Mouse (Mus musculus) liver, embryonic 15.5 days (tissue): ENCODE results near the gene Suds3. TPM values are rescaled to one million over a fixed set of nuclear protein-coding genes. Genes with fewer than 3 reads are reported as not detected.

Source experiments
- ATAC-seq: fragments of 200-750 bp; cut with Nextera tagmentation; 2 replicates; pipeline ENCODE4 v1.8.0; 2017; ENCODE audit warnings: moderate number of reproducible peaks, mild to moderate bottlenecking, moderate library complexity; ENCODE audit not compliant: insufficient read depth
- H3K27ac ChIP-seq: fragments of 300-500 bp; sonication (generic); replicated peaks from 2 replicates; pipeline ENCODE4 v1.5.1; 2015; ENCODE audit warnings: mild to moderate bottlenecking, inconsistent platforms
- H3K27me3 ChIP-seq: fragments of 300-500 bp; sonication (generic); 2 replicates; pipeline ENCODE4 v1.6.1; 2015; ENCODE audit warnings: mild to moderate bottlenecking, inconsistent platforms
- H3K36me3 ChIP-seq: fragments of 300-500 bp; sonication (generic); replicated peaks from 2 replicates; pipeline ENCODE4 v1.6.1; 2015; ENCODE audit warnings: moderate library complexity, mild to moderate bottlenecking, inconsistent platforms
- H3K4me1 ChIP-seq: fragments of 300-500 bp; sonication (generic); replicated peaks from 2 replicates; pipeline ENCODE4 v1.6.1; 2015; ENCODE audit warnings: inconsistent platforms
- H3K4me2 ChIP-seq: fragments of 300-500 bp; sonication (generic); 2 replicates; pipeline ENCODE4 v1.6.1; 2015; ENCODE audit warnings: moderate library complexity, mild to moderate bottlenecking, inconsistent platforms
- H3K4me3 ChIP-seq: fragments of 300-500 bp; sonication (generic); replicated peaks from 2 replicates; pipeline ENCODE4 v1.5.1; 2015; ENCODE audit warnings: mild to moderate bottlenecking, inconsistent platforms
- H3K9ac ChIP-seq: fragments of 300-500 bp; sonication (generic); 2 replicates; pipeline ENCODE4 v1.6.1; 2015; ENCODE audit warnings: moderate library complexity, mild to moderate bottlenecking, inconsistent platforms
- H3K9me3 ChIP-seq: fragments of 300-500 bp; sonication (generic); replicated peaks from 2 replicates; pipeline ENCODE4 v1.6.1; 2016; ENCODE audit warnings: inconsistent platforms
- WGBS: fragments of 180-500 bp; shearing (Covaris S2); methylation state at CpG from one replicate; pipeline ENCODE4 v1.1.7; 2015; ENCODE audit warnings: mixed read lengths; ENCODE audit not compliant: insufficient replicate concordance; 5-methylcytosine and 5-hydroxymethylcytosine counted together
- polyA plus RNA-seq: library from polyadenylated mRNA; unstranded; fragments of >200 nt; fragmentation: Nextera tagmentation; extraction: Ambion mirVana; gene quantifications from 2 replicates; pipeline ENCODE4 v1.2.1, GENCODE M21; 2015

The Suds3 gene
- polyA plus RNA-seq, 1 experiment from 2014 or later, result 30.7 TPM

DNA sequence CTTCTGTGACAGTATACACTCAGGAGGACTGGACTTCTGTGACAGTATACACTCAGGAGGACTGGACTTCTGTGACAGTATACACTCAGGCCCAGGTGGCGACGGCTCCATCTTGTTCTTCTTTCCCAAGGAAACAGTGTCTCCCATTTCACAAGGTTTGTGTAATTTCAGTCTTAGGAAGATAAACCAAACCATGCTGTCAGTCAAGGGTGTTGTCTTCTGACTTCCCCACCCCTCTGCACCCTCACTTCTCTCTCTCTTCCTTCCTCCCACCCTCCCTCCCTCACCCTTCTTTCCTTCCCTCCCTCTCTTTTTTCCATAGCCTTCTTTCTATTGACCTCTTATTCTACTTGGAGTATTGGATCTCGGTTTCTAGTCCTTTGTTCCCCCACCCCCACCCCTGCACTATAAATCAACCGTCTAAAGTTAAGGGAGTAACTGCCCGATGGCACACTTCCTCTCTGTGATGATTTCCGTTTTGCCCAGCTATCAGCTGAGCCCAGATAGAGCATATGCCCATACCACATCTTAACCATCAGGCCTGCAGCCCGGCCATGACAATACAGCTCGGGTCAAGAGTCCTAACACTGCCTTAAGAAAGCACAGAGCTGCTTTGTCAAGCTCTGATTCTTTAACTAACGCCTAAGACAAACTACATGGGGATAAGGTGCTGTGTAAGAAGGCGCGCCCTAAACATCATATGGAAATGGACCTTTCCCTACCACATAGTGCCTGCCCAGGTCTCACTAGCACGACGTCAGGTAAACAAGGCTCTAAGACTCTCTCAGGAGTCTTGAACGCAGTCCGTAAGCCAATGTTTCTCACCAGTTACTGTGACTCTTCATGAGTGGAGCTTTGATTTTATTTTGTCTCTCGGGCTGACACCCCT lies 33.4 kb upstream of the Suds3 start:
- peaks cover 58% of the 10 kb centered on the region for H3K4me1 ChIP-seq
- H3K4me2 ChIP-seq, result no peak overlapping the region; the same call in none of the 2 replicates
- H3K4me3 ChIP-seq, result no peak overlapping the region
- H3K9me3 ChIP-seq, result peaks cover 6% of the 10 kb centered on the region; the same call in 1 of the 2 replicates
- peak overlapping the region; percentile 22; the same call in 1 of the 2 replicates for H3K27ac ChIP-seq
- no peaks in the 10 kb centered on the region for H3K27me3 ChIP-seq
- ATAC-seq, result peak; percentile 43; the same call in 1 of the 2 replicates
- 22% methylated on average over 16 of the region's 16 CpGs for WGBS
- H3K36me3 ChIP-seq, result peaks cover 76% of the 10 kb centered on the region
- H3K9ac ChIP-seq, result no peak overlapping the region

DNA sequence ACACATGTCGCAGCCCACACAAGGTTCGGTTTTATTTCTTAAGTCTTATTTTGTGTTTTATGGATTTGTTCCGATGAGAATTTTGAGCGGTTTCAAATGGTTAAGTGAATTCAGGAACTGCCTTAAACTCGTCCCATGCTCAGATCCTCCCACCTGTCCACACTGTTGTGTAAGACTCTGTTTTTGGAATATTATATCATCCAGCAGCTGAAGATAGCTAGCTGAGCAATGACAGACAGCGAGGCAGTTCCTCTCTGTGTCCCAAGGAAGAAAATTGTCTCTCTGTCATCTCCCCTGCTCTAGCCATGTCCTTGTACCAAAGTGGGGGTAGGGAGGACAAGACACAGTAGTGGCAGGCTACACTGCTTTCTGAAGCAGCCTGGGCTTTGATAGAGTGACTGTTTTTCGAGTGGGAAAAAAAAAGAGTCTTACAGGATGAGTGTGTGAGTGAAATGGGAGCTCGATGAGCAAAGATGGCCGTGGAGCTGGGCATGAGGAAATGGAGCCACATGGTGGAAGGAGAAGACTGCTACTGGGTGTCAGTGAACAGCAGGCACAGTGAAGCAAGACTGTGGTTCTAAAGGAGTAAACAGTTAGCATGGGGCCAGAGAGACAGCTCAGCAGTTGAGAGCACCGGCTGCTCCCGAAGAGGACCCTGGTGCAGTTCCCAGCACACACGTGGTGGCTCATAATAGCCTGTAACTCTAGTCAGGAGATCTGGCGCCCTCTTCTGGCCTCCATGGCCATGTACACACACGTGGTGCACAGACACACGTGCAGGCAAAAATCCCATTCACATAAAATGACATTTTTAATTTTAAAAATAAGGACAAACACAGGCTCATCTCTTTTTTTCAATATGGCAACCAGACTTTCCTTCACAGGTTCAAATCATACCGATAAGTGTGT lies 31.5 kb upstream of the Suds3 start:
- WGBS, result 87% methylated on average over 16 of the region's 16 CpGs
- Histone ChIP-seq H3K4me2 (no peak overlapping the region), H3K4me1 (peaks cover 66% of the 10 kb centered on the region), H3K4me3 (no peak overlapping the region), H3K9ac (no peak overlapping the region), H3K36me3 (peaks cover 70% of the 10 kb centered on the region), H3K27me3 (no peaks in the 10 kb centered on the region), H3K27ac (no peak overlapping the region), H3K9me3 (peaks cover 6% of the 10 kb centered on the region; the same call in 1 of the 2 replicates)
- no peak for ATAC-seq

DNA sequence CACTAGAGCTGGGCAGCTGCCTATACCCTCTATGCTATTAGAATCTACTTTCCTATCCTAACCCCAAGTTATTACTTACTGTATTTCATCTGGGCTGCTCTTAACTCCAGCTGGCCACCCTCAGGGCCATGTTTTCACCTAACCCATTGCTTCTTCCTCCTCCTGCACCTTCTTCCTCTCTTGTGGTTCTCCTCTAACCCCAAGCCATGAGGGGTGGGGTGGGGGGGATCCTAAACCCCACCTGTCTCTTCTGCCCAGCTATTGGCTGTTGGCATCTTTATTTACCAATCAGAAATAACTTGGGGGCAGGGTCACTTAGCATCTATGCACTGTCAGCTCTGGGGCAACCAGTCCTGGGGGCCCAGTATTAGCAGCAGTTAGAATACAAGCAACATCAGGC lies 30.3 kb upstream of the Suds3 start:
- H3K4me1 ChIP-seq, result peaks cover 77% of the 10 kb centered on the region

DNA sequence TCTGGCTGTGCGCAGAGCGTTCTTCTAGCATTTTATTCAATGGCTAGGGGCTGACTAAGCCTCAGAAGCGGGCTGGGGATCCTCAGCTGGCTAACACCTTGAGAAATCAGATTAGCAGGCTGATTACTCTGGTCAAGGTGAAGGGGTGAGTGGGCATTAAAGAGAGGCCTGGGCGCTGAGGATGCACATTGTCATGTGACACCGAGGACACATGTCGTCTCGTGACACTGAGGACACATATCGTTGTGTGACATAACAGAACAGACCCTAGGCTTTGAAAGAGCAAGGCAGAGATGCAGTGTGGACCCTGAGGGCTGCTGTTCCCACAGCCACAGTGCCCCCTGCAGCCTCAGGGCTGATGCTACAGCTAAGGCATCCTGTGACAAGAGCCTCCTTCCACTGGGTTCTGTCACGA lies 27.8 kb upstream of the Suds3 start:
- peaks cover 84% of the 10 kb centered on the region for H3K4me1 ChIP-seq
- WGBS, result 42% methylated on average over 9 of the region's 9 CpGs

More for the DNA sequence above, 30.3 kb upstream of the Suds3 start:
- Histone ChIP-seq H3K9ac (no peak overlapping the region), H3K27ac (no peak overlapping the region), H3K27me3 (no peaks in the 10 kb centered on the region), H3K9me3 (peaks cover 6% of the 10 kb centered on the region; the same call in 1 of the 2 replicates), H3K4me2 (no peak overlapping the region), H3K4me3 (no peak overlapping the region), H3K36me3 (peaks cover 60% of the 10 kb centered on the region)
- no peak for ATAC-seq

DNA sequence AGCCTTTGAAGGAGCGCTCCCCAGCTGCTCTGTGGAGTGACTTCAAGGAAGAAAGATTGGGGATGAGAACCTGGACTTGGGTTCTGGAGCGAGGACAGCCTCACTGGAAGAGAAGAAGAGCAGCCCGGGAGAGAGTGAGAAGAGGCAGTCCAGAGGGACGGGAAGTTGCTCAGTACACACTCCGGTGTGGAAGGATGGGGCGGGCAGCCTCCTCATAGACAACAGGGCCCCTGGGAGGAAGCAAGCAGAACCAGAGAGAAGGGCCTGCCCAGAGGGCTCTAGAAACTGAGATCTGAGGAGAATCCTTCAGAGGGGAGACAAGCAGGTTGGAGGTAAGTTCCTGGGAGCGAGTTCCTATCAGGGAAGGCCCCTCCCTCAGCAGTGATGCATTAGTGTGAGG lies 24.5 kb upstream of the Suds3 start:
- 45% methylated on average over 7 of the region's 7 CpGs for WGBS

More for the DNA sequence above, 27.8 kb upstream of the Suds3 start:
- no peak overlapping the region for H3K9ac ChIP-seq
- no peaks in the 10 kb centered on the region for H3K27me3 ChIP-seq
- no peak overlapping the region for H3K4me2 ChIP-seq
- no peak overlapping the region for H3K4me3 ChIP-seq
- peaks cover 49% of the 10 kb centered on the region for H3K36me3 ChIP-seq
- peaks cover 6% of the 10 kb centered on the region; the same call in 1 of the 2 replicates for H3K9me3 ChIP-seq
- ATAC-seq, result peak; percentile 45
- 0 out of 2 replicates have a peak overlapping the region, but pooled peaks have one; percentile 66 for H3K27ac ChIP-seq

DNA sequence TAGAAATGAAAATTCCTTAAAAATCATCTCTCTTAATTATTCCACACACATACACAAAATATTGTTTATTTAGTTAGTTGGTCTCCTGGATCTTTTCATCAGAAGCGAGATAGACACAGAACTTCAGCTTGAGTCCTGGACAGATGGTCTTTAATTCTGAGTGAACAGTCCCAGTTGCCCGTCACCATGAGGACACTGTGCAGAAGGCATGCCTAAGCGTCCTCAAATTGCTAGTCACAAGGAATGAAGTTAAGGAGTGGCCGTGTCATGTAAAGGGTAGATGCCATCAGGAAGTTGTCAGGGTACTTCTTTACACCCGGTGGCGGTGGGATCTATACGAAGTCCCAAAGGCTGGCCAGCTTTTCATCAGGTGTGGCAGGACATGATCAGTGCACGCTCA lies 23.9 kb upstream of the Suds3 start:
- Histone ChIP-seq H3K27ac (peak overlapping the region; percentile 94), H3K36me3 (peaks cover 23% of the 10 kb centered on the region), H3K9me3 (no peaks in the 10 kb centered on the region), H3K4me2 (peak overlapping the region; percentile 44), H3K4me3 (no peak overlapping the region), H3K27me3 (no peaks in the 10 kb centered on the region), H3K9ac (0 out of 2 replicates have a peak overlapping the region, but pooled peaks have one; percentile 9), H3K4me1 (peaks cover 96% of the 10 kb centered on the region)
- no peak for ATAC-seq
- WGBS, result 53% methylated on average over 8 of the region's 8 CpGs

More for the DNA sequence above, 24.5 kb upstream of the Suds3 start:
- no peak overlapping the region for H3K4me3 ChIP-seq
- H3K36me3 ChIP-seq, result peaks cover 28% of the 10 kb centered on the region
- peaks cover 95% of the 10 kb centered on the region for H3K4me1 ChIP-seq
- ATAC-seq, result no peak
- 0 out of 2 replicates have a peak overlapping the region, but pooled peaks have one; percentile 9 for H3K9ac ChIP-seq
- peak overlapping the region; percentile 44 for H3K4me2 ChIP-seq
- no peaks in the 10 kb centered on the region for H3K27me3 ChIP-seq
- peak overlapping the region; percentile 94 for H3K27ac ChIP-seq
- H3K9me3 ChIP-seq, result no peaks in the 10 kb centered on the region

DNA sequence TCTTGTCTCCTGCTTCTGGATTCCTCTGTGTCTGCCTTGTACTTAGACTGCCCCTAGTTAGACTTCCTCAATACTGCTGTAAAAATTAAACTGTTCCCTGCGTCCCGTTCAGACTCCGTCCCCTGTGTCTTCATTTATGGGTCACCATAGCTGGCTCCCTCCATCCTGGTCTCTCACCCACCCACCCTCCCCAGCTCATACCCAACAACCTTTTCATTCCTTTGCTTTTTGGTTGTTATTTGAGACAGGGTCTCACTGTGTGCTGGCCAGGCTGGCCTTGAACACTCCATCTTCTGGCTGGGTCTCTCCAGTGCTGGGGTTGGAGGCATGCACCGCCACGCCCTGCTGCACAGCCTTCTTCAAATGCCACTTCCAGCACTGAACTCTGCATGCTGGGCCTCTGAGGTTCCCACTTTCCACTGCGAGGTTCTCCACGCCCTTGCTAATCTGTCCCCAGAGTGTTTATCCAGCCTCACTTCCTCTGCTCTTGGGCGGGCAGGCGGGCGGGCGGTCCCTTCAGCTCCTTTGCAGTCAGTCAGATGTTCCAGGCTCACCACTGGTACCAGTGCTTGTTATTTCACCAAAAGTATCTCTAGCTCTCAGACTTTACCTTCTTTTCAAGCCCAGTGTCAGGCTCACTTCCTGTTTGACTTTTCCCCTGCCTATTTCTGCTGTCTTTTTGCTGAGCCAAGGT lies 22.5 kb upstream of the Suds3 start:
- ATAC-seq, result peak; percentile 82
- Histone ChIP-seq H3K9me3 (no peaks in the 10 kb centered on the region), H3K36me3 (peaks cover 13% of the 10 kb centered on the region), H3K4me2 (peak overlapping the region; percentile 75), H3K4me3 (peak overlapping the region; percentile 61), H3K9ac (peak overlapping the region; percentile 59), H3K27ac (peak overlapping the region; percentile 94), H3K27me3 (no peaks in the 10 kb centered on the region), H3K4me1 (peaks cover 96% of the 10 kb centered on the region)
- 16% methylated on average over 11 of the region's 11 CpGs for WGBS

DNA sequence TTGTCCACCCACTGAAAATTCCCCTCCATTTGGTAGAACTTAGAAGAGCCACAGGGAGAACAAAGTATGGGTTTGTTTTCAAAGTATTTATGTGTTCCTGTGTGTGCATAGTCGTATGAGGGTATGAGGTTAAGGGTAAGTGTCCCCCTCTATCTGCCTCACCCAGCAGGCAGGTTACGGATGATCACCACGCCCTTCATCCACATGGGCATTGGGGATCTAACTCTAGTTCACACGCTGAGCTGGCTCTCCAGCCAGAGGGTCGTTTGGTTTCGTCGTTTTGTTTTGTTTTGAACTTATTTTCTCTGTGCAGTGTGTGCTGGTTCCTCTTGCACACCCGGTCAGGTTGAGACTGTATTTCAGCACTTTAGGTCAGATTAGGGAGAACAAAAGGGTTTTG lies 21.7 kb upstream of the Suds3 start:
- Histone ChIP-seq H3K9ac (peak overlapping the region; percentile 59), H3K9me3 (no peaks in the 10 kb centered on the region), H3K27ac (peak overlapping the region; percentile 94), H3K4me2 (peak overlapping the region; percentile 75), H3K27me3 (no peaks in the 10 kb centered on the region), H3K4me1 (peaks cover 98% of the 10 kb centered on the region), H3K36me3 (peaks cover 7% of the 10 kb centered on the region), H3K4me3 (peak overlapping the region; percentile 61)
- 21% methylated on average over 8 of the region's 8 CpGs for WGBS
- peak; percentile 50 for ATAC-seq

DNA sequence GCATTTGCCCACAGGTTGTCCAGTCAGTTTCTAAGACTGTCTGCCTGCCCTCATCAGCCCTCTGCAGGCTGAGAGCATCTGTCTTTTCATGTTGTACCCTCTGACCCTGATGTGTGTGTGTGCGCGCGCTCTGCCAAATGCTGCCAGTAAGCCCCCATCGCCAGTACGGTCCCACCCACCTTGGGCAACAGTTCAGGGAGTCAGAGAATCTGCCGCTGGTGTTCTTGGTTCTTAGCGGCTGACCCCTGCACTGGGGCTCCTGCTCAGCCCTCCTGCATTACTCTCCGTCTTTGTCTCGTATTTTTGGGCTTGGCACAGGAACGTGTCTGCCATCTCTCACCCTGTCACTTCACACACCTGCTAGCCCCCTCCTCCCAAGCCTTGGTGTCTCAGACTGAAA lies 21.1 kb upstream of the Suds3 start:
- no peaks in the 10 kb centered on the region for H3K9me3 ChIP-seq
- no peaks in the 10 kb centered on the region for H3K27me3 ChIP-seq
- peak overlapping the region; percentile 59 for H3K9ac ChIP-seq
- WGBS, result 34% methylated on average over 10 of the region's 10 CpGs
- peak overlapping the region; percentile 75 for H3K4me2 ChIP-seq
- peaks cover 98% of the 10 kb centered on the region for H3K4me1 ChIP-seq
- peaks cover 7% of the 10 kb centered on the region for H3K36me3 ChIP-seq
- peak overlapping the region; percentile 94 for H3K27ac ChIP-seq
- peak overlapping the region; percentile 61 for H3K4me3 ChIP-seq
- no peak for ATAC-seq

DNA sequence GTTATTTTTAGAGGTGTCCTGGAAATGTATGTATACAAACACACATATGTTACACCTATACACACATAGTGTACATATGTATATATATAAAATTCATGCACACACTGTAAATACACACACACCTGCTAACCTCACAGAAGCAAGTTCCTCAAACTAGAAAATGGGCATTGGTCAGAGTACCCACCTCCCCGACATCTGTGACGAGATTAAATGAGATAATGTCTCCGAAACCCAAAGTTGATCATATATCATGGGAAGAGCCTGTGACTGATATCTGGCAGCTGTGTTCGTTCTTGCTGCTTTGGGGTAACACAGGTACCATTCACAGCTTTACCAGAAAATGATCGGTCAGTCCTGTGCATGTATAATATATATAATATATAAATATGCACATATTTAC lies 20.7 kb upstream of the Suds3 start:
- H3K4me2 ChIP-seq, result peak overlapping the region; percentile 75
- peak overlapping the region; percentile 61 for H3K4me3 ChIP-seq
- no peaks in the 10 kb centered on the region for H3K27me3 ChIP-seq
- peak overlapping the region; percentile 59; the same call in 1 of the 2 replicates for H3K9ac ChIP-seq
- H3K4me1 ChIP-seq, result peaks cover 97% of the 10 kb centered on the region
- ATAC-seq, result no peak
- WGBS, result 26% methylated on average over 5 of the region's 5 CpGs
- peak overlapping the region; percentile 94 for H3K27ac ChIP-seq
- no peaks in the 10 kb centered on the region for H3K9me3 ChIP-seq
- H3K36me3 ChIP-seq, result peaks cover 7% of the 10 kb centered on the region
